In the genomic region with DNA sequence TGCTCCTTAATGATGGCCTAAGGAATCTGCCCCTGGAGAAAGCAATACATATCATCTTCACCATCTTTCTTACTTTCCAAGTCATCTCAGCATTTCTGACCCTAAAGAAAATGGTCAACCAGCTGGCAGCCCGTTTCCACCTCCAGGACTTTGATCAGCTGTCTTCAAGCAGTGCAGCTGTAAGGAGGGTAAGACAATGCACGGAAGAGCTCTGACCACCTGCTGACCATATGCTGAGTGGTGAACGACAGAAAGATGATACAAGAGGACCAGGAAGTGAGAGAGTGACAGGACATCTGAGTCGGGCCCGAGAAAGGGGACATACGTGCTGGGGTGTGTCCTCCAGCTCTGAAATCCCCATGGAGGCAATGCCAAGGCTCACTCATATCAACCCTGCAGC, we compare ENCODE assay signal across 27 mouse cellular contexts.
"Had no signal": no experiment of that assay in that cellular context is flagged by ENCODE, and none has a peak within 500 bp of the region (broad histone marks: within the 10 kb centered on the region; RNA-seq: fewer than 3 reads in every experiment).

No protein-coding gene starts in this region.

- H3K4me2 ChIP-seq: limb, embryonic 12.5 days; limb, embryonic 13.5 days; limb, embryonic 15.5 days; liver, embryonic 11.5 days; liver, embryonic 12.5 days; liver, embryonic 13.5 days; liver, embryonic 15.5 days; lung, embryonic 14.5 days; lung, embryonic 15.5 days; midbrain, embryonic 11.5 days; midbrain, embryonic 12.5 days; midbrain, embryonic 13.5 days; midbrain, embryonic 15.5 days; neural tube, embryonic 12.5 days had no signal

- DNase-seq: left cerebral cortex, postnatal 4 days; liver; liver, embryonic 13.5 days; liver, postnatal 0 days; lung, adult 18-20 months; lung, adult 2 months; lung, embryonic 14.5 days; lung, postnatal 10 days; lung, postnatal 14 days; lung, postnatal 36 days; lung, postnatal 4 days; midbrain, embryonic 14.5 days had no signal

- H3K4me3 ChIP-seq: limb, embryonic 10.5 days; limb, embryonic 12.5 days; limb, embryonic 13.5 days; limb, embryonic 15.5 days; liver, embryonic 12.5 days; liver, embryonic 13.5 days; liver, embryonic 15.5 days; lung, embryonic 15.5 days; megakaryocyte, embryonic 14.5 days; midbrain, embryonic 10.5 days; midbrain, embryonic 12.5 days; midbrain, embryonic 13.5 days; midbrain, embryonic 15.5 days; neural tube, embryonic 12.5 days had no signal

- H3K27me3 ChIP-seq: limb, embryonic 12.5 days; limb, embryonic 13.5 days; limb, embryonic 15.5 days; liver, embryonic 12.5 days; liver, embryonic 13.5 days; liver, embryonic 15.5 days; lung, embryonic 15.5 days; megakaryocyte, embryonic 14.5 days; midbrain, embryonic 12.5 days; midbrain, embryonic 13.5 days; midbrain, embryonic 15.5 days; neural tube, embryonic 12.5 days had no signal

- H3K36me3 ChIP-seq: liver, embryonic 13.5 days; liver, embryonic 15.5 days had no signal
